Mouse (Mus musculus) limb, embryonic 15.5 days (tissue): Measurements from ENCODE around the gene Pip5k1c. TPM values are rescaled to one million over a fixed set of nuclear protein-coding genes. Genes with fewer than 3 reads are reported as not detected.

Experiments used
- ATAC-seq: fragments of 200-750 bp; cut with Nextera tagmentation; 2 replicates; pipeline ENCODE4 v1.8.0; 2017; ENCODE audit warnings: low read depth, moderate TSS enrichment; ENCODE audit not compliant: insufficient number of reproducible peaks, low FRiP score, low TSS enrichment
- H3K27ac ChIP-seq: fragments of 300-500 bp; sonication (generic); 2 replicates; pipeline ENCODE4 v1.5.1; 2015; ENCODE audit warnings: moderate library complexity, mild to moderate bottlenecking, inconsistent platforms
- H3K27me3 ChIP-seq: fragments of 300-500 bp; sonication (generic); 2 replicates; pipeline ENCODE4 v1.6.1; 2015; ENCODE audit warnings: inconsistent platforms
- H3K36me3 ChIP-seq: fragments of 300-500 bp; sonication (generic); 2 replicates; pipeline ENCODE4 v1.6.1; 2015; ENCODE audit warnings: inconsistent platforms
- H3K4me1 ChIP-seq: fragments of 300-500 bp; sonication (generic); 2 replicates; pipeline ENCODE4 v1.6.1; 2015; ENCODE audit warnings: inconsistent platforms
- H3K4me2 ChIP-seq: fragments of 300-500 bp; sonication (generic); 2 replicates; pipeline ENCODE4 v1.6.1; 2015; ENCODE audit warnings: mild to moderate bottlenecking, inconsistent platforms
- H3K4me3 ChIP-seq: fragments of 300-500 bp; sonication (generic); 2 replicates; pipeline ENCODE4 v1.5.1; 2015; ENCODE audit warnings: mild to moderate bottlenecking, inconsistent platforms
- H3K9ac ChIP-seq: fragments of 300-500 bp; sonication (generic); 2 replicates; pipeline ENCODE4 v1.6.1; 2015; ENCODE audit warnings: inconsistent platforms
- H3K9me3 ChIP-seq: fragments of 300-500 bp; sonication (generic); 2 replicates; pipeline ENCODE4 v1.6.1; 2016; ENCODE audit warnings: inconsistent platforms
- WGBS: fragments of 180-500 bp; shearing (Covaris S2); methylation state at CpG from one replicate; pipeline ENCODE4 v1.1.7; 2015; 5-methylcytosine and 5-hydroxymethylcytosine counted together
- polyA plus RNA-seq: library from polyadenylated mRNA; unstranded; fragments of >200 nt; fragmentation: Nextera tagmentation; extraction: Ambion mirVana; gene quantifications from 2 replicates; pipeline ENCODE4 v1.2.1, GENCODE M21; 2015

Pip5k1c gene
- polyA plus RNA-seq: 44.8 and 48.1 TPM in 2 replicates

DNA sequence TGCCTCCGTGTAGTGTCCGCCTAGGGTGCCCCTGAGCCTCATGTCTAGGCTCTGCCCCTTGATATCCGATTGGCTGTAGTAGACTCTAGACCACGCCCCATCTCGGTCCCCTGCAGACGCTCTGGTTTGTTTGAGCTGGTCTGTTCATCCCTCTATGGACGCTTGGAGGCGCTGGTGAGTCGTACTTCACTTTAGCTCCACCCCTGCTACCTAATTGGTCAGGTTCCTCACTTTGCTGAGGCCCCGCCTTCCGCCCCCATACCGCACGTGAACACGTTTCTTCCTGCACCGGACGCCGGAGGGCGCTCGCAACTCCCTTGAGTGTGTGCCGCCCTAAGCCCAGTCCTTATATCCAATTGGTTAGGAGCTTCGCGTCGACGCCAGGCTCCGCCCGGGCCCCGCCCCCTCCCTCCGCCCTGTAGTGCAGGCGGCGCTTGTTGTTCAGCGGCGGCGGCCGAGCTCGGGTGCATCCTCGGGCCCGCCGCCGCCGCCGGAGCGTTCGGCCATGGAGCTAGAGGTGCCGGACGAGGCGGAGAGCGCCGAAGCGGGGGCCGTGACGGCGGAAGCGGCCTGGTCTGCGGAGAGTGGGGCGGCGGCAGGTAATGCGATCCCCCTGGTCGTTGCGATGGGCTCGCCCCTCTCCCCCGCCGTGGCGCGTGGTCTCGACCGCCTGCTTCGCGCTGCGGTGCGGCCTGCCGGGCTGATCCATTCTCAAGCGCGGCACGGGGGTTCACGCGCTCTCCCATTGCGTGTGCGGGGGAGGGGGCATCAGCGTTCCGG lies at the start of gene Pip5k1c:
Gene Pip5k1c, plus strand, starts transcription at position 410 of the 780 bp plus-strand sequence.
- peak within 1 kb of the TSS; percentile 86 for H3K4me3 ChIP-seq
- H3K27ac ChIP-seq: peak within 1 kb of the TSS; percentile 91
- WGBS: under 1% methylated on average over 67 of the region's 80 CpGs
- H3K4me1 ChIP-seq: peaks cover 50% of the 10 kb centered on the region
- peaks cover 24% of the 10 kb centered on the region for H3K27me3 ChIP-seq
- peak within 1 kb of the TSS; percentile 74 for H3K9ac ChIP-seq
- peak; percentile 95 for ATAC-seq
- peaks cover 12% of the 10 kb centered on the region; the same call in 1 of the 2 replicates for H3K36me3 ChIP-seq
- H3K4me2 ChIP-seq: peak within 1 kb of the TSS; percentile 79
- no peaks in the 10 kb centered on the region for H3K9me3 ChIP-seq

DNA sequence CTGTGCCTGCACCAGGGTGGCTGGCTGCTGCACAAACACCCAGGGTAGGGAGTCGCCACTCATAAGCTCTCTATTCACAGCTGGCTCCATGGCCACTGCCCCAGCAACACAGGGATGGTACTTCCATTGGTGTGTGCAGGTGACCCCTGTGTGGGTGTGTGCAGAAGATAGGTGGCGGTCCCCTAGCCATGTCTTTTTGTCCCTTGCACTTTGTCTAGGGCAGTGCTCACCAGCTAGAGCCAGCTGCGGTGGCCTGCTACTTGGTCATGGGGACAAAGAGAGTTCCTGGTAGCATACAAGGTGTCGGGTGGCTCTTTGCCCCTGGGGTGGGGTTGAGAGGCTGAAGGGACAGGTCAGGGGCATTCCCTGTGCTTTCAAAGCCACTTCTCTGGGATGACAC lies 48.6 kb upstream of the Pip5k1c start:
- no peak for ATAC-seq
- H3K9me3 ChIP-seq: no peaks in the 10 kb centered on the region
- no peak overlapping the region for H3K9ac ChIP-seq
- no peak overlapping the region for H3K4me3 ChIP-seq
- H3K27me3 ChIP-seq: peaks cover 41% of the 10 kb centered on the region
- 74% methylated on average over 4 of the region's 4 CpGs for WGBS
- H3K36me3 ChIP-seq: peaks cover 5% of the 10 kb centered on the region
- no peak overlapping the region for H3K27ac ChIP-seq
- peaks cover 10% of the 10 kb centered on the region for H3K4me1 ChIP-seq
- no peak overlapping the region for H3K4me2 ChIP-seq

DNA sequence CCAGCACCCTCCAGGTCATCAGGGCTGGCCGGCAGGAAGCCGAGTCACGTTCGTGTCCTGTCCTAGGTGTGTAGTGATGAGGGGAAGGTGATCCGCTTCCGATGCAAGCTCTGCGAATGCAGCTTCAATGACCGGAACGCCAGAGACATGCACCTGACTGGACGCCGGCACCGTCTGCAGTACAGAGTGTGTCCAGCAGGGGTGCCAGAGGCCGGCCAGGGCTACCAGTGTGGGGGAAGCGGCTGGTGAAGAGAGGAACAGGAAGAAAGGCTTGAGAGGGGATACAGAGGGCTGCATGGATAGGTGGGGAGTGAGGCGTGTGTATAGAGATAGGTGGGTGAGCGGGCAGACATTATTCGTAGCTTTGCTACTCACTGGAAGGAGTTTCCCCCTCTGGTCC lies 48.2 kb upstream of the Pip5k1c start:
- no peak overlapping the region for H3K4me3 ChIP-seq
- H3K4me2 ChIP-seq: no peak overlapping the region
- H3K36me3 ChIP-seq: peaks cover 5% of the 10 kb centered on the region
- no peak overlapping the region for H3K9ac ChIP-seq
- H3K27me3 ChIP-seq: peaks cover 37% of the 10 kb centered on the region
- no peaks in the 10 kb centered on the region for H3K9me3 ChIP-seq
- peaks cover 7% of the 10 kb centered on the region for H3K4me1 ChIP-seq
- no peak overlapping the region for H3K27ac ChIP-seq
- no peak for ATAC-seq
- WGBS: 7% methylated on average over 17 of the region's 17 CpGs

DNA sequence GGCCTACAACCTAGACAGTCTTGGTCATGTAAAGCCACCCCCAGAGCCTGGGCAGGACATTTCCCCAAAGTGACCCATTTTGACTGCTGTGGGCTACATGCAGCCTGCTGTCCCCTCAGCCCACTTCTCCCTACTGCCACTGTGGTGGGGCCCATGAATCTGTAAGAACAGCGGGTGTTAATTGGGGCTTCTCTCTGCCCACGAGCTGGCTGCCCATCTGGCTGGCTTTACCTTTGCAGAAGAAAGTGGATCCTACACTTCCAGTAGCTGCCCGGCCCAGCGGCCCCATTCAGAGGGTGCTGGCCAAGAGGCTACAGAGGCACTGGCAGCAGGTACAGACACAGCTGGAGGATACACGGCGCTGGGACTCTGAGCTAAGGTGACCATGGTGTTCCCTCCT lies 47.6 kb upstream of the Pip5k1c start:
- no peak for ATAC-seq
- no peak overlapping the region for H3K27ac ChIP-seq
- H3K4me1 ChIP-seq: peaks cover 2% of the 10 kb centered on the region
- peaks cover 31% of the 10 kb centered on the region for H3K27me3 ChIP-seq
- WGBS: 83% methylated on average over 6 of the region's 6 CpGs
- no peak overlapping the region for H3K4me3 ChIP-seq
- no peak overlapping the region for H3K9ac ChIP-seq
- no peak overlapping the region for H3K4me2 ChIP-seq
- peaks cover 5% of the 10 kb centered on the region for H3K36me3 ChIP-seq
- H3K9me3 ChIP-seq: no peaks in the 10 kb centered on the region

DNA sequence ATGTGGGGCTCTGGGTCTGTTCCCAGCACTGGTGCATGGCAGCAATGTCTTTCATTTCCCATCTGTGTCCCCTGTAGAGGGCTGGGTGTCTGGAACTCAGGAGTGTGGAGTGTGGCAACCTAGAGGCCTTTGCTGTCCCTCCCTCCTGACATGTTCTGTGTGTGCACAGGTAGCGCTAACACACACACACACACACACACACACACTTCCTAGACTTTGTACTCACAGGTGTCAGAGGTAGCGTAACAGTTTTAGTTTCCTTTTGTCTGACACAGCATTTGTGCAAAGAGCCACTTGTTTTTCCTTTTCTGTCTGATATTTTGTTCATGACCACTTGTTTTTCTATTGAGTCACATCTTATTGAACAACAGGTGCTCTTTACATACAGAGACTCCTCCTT lies 45.0 kb upstream of the Pip5k1c start:
- no peaks in the 10 kb centered on the region for H3K9me3 ChIP-seq
- no peak overlapping the region for H3K9ac ChIP-seq
- H3K4me2 ChIP-seq: no peak overlapping the region
- H3K36me3 ChIP-seq: peaks cover 5% of the 10 kb centered on the region
- no peak overlapping the region for H3K4me3 ChIP-seq
- no peak overlapping the region for H3K27ac ChIP-seq
- no peak for ATAC-seq
- 92% methylated on average over 2 of the region's 2 CpGs for WGBS
- peaks cover 11% of the 10 kb centered on the region for H3K4me1 ChIP-seq
- H3K27me3 ChIP-seq: peaks cover 36% of the 10 kb centered on the region

DNA sequence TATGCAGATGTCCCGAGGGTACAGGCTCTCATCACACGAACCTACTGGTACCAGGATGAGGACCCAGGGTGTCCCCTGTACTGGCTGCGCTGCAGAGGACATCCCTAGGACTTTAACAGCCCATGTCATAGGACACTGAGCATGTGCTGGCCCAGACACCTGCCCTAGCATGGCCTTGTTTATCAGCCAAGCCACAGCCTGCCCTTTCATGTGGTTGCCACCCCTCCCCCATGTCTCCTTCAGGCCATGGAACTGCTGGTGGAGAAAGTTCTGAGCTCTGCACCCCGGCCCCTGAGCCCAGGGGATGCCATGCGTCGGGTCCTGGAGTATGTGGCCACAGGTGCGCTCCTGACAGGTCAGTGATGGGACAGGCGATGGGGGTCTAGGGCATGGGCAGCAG lies 43.3 kb upstream of the Pip5k1c start:
- Histone ChIP-seq H3K4me2 (no peak overlapping the region), H3K9ac (no peak overlapping the region), H3K27me3 (peaks cover 44% of the 10 kb centered on the region), H3K4me1 (peaks cover 17% of the 10 kb centered on the region), H3K36me3 (peaks cover 5% of the 10 kb centered on the region), H3K4me3 (no peak overlapping the region), H3K9me3 (no peaks in the 10 kb centered on the region), H3K27ac (no peak overlapping the region)
- ATAC-seq: no peak
- WGBS: 76% methylated on average over 8 of the region's 8 CpGs

DNA sequence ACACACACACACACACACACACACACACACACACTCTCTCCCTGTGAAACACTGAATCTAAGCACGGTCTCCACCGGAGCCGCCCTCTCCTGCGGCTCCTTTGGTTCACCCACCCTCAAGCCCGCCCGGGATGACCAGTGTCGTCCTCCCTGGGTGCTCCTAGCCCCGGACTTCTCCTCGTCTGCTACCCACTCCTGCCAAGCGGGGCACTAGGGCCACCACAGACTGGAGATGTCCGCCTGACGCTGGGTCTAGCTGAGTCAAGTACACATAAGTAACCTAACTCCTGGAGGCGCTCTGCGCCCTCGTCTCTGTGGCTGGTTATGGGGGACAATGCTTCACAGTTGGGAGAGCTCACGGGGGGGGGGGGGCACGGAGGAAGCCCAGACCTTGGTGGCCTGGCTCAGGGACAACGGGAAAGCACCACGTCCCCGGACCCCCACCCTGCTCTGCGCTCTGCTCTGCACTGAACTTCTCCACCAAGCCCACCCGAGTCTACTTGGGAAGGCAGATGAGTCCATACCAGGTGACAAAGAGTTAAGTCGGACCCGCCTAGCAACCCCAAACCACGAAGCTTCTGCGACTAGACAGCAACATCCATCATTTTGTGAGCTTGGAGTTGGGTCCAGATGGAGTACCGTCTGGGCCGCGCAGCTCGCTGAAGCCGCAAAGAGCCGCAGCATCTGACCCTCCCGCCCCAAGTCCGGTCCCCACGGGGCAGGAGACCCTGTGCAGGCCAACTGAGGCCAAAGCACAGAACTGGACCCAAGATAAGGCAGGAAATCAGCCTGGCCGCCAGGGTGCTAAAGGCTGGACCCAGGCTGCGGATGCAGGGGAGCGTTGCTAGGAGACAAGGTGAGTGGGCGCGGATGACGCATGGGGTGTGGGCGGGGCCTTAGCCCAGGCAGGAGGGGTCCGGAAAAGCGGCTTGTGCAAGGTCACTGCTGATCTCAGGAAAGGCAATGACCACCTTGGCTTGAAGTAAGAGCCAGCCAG lies 40.0 kb upstream of the Pip5k1c start, which contains the start of gene Matk:
Gene Matk, plus strand, starts transcription at position 512 of the 996 bp plus-strand sequence.
- peaks cover 64% of the 10 kb centered on the region for H3K27me3 ChIP-seq
- H3K36me3 ChIP-seq: no peaks in the 10 kb centered on the region; the same call in 1 of the 2 replicates
- H3K9ac ChIP-seq: 0 out of 2 replicates have a peak within 1 kb of the TSS, but pooled peaks have one; percentile 10
- WGBS: 11% methylated on average over 44 of the region's 44 CpGs
- H3K4me1 ChIP-seq: peaks cover 22% of the 10 kb centered on the region
- no peak for ATAC-seq
- H3K9me3 ChIP-seq: no peaks in the 10 kb centered on the region
- peak within 1 kb of the TSS; percentile 24 for H3K4me2 ChIP-seq
- H3K4me3 ChIP-seq: peak within 1 kb of the TSS; percentile 13; the same call in 1 of the 2 replicates
- H3K27ac ChIP-seq: no peak within 1 kb of the TSS

DNA sequence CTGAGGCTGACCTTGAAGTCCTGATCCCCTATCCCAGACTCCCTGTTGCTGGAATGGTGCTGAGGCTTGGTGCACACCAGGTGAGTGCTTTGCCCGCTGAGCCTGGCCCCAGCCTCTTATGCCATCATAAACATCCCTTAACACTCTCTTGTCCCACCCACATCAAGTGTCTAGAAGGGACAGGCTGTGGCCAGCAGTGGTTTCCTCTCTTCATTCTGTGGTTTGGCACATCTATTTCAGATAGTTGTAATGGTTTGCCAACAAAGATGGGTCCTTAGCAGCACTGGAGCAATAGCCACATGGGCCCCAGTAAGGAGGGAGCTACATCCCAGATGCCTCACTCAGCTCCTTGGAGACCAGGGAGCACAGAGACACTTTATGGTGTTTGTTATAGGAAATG lies 37.9 kb upstream of the Pip5k1c start:
- H3K9ac ChIP-seq: no peak overlapping the region
- WGBS: 52% methylated on average over 1 of the region's 1 CpGs
- no peaks in the 10 kb centered on the region for H3K9me3 ChIP-seq
- peaks cover 85% of the 10 kb centered on the region for H3K27me3 ChIP-seq
- no peak for ATAC-seq
- no peak overlapping the region for H3K27ac ChIP-seq
- no peaks in the 10 kb centered on the region for H3K36me3 ChIP-seq
- H3K4me3 ChIP-seq: no peak overlapping the region
- peaks cover 35% of the 10 kb centered on the region for H3K4me1 ChIP-seq
- no peak overlapping the region for H3K4me2 ChIP-seq

DNA sequence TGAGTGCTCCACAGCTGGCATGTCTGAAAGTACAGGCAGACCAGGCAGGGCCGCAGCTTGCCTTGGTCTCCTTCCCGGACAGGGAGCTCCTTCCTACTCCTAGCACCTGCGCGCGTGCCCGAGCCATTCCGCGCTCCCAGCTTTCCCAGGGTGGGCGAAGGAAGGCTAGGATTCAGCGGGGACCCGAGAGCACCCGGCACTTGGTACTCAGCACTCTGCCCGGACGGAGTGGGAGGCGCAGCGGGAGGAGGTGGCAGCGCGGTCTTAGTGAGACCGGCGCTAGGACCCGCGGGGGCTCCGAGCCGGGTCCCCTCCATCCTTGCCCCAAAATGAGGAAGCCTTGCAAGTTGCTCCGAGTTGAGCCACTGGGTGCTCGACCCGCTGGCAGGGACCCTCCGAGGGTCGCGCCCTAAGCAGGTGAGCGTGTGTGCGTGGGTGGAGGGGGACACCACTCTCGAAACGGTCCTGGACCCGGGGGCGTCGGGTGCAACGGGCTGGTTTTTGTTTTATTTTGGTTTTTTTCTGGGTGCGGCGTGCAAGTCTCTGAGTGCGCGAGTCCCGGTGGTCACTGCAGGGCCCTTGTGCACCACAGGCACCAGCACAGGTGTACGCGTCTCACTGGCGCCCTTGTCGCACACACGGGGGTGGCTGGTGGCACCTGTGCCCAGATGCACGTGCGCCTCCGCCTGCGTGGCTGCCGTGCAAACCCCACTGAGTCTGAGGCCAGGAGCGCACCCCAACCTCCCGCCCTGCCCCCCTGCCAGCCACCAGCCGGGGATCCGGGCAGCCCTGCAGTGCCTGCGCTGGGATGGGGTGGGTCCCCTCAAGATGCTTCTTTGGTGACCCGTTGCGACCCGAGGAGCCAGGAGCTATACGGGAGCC lies 35.4 kb upstream of the Pip5k1c start:
- H3K27me3 ChIP-seq: peaks cover 77% of the 10 kb centered on the region
- no peak for ATAC-seq
- H3K27ac ChIP-seq: no peak overlapping the region
- H3K9ac ChIP-seq: peak overlapping the region; percentile 33
- peaks cover 32% of the 10 kb centered on the region for H3K4me1 ChIP-seq
- peak overlapping the region; percentile 78 for H3K4me2 ChIP-seq
- peaks cover 4% of the 10 kb centered on the region; the same call in 1 of the 2 replicates for H3K9me3 ChIP-seq
- peak overlapping the region; percentile 46 for H3K4me3 ChIP-seq
- WGBS: 2% methylated on average over 62 of the region's 62 CpGs
- peaks cover 12% of the 10 kb centered on the region for H3K36me3 ChIP-seq

DNA sequence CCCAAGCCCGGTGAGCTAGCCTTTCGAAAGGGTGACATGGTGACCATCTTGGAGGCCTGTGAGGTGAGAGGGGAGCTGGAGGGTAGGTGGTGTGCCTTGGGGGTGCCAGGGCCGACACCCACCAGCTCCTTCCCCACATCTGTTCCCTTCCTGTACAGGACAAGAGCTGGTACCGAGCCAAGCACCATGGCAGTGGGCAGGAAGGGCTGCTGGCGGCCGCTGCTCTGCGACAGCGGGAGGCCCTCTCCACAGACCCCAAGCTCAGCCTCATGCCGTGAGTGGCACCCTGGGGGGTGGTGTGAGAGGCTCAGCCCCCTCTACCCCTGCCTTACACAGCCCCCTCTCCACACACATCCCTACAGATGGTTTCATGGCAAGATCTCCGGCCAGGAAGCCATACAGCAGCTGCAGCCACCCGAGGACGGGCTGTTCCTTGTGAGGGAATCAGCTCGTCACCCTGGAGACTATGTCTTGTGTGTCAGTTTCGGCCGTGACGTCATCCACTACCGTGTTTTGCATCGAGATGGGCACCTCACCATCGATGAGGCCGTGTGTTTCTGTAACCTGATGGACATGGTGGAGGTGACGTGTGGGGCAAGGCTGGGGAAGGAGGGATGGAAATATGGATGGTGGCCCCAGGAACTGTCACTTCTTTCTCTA lies 33.4 kb upstream of the Pip5k1c start:
- Histone ChIP-seq H3K9ac (no peak overlapping the region), H3K27ac (no peak overlapping the region), H3K27me3 (peaks cover 57% of the 10 kb centered on the region), H3K9me3 (peaks cover 4% of the 10 kb centered on the region; the same call in 1 of the 2 replicates), H3K4me2 (no peak overlapping the region), H3K4me1 (peaks cover 22% of the 10 kb centered on the region), H3K4me3 (no peak overlapping the region), H3K36me3 (peaks cover 31% of the 10 kb centered on the region)
- no peak for ATAC-seq
- 35% methylated on average over 21 of the region's 21 CpGs for WGBS
